Mouse (Mus musculus) spleen, adult 2 months (tissue): Measurements from ENCODE around the gene Rab11a. TPM values are rescaled to one million over a fixed set of nuclear protein-coding genes. Genes with fewer than 3 reads are reported as not detected.
"Not testable (repeated sequence)": the region's sequence is repeated elsewhere in the genome, so short reads cannot be mapped to it uniquely, and the experiment has no call there.

Experiments used
- DNase-seq, 2 experiments: peaks; one replicate each; pipeline versions ENCODE4 v3.0.0 to v3.0.0-alpha.2; 2012 to 2021; ENCODE audit warnings: low spot score in 2 of 2, low read depth in 1 of 2
- H3K27ac ChIP-seq: fragments of 200-500 bp; 2 replicates; pipeline ENCODE4 v1.5.1; 2012; ENCODE audit warnings: low read length, inconsistent platforms; ENCODE audit not compliant: insufficient read depth
- H3K27me3 ChIP-seq: fragments of 200-500 bp; 2 replicates; pipeline ENCODE4 v1.6.1; 2012; ENCODE audit warnings: mild to moderate bottlenecking, moderate library complexity, low read length, inconsistent platforms; ENCODE audit not compliant: control insufficient read depth, insufficient read depth
- H3K36me3 ChIP-seq: fragments of 200-500 bp; 2 replicates; pipeline ENCODE4 v1.6.1; 2012; ENCODE audit warnings: mild to moderate bottlenecking, low read length, inconsistent platforms; ENCODE audit not compliant: control insufficient read depth, insufficient read depth
- H3K4me1 ChIP-seq: fragments of 200-500 bp; 2 replicates; pipeline ENCODE4 v1.6.1; 2011; ENCODE audit warnings: inconsistent platforms; ENCODE audit not compliant: control insufficient read depth, insufficient read depth, insufficient read length
- H3K4me3 ChIP-seq: fragments of 200-500 bp; 2 replicates; pipeline ENCODE4 v1.5.1; 2011; ENCODE audit warnings: mild to moderate bottlenecking, inconsistent platforms; ENCODE audit not compliant: insufficient read depth, insufficient read length; ENCODE audit errors: extremely low read depth
- CTCF ChIP-seq: fragments of 200-500 bp; IDR thresholded peaks from 2 replicates; pipeline ENCODE4 v1.5.1; 2011; ENCODE audit warnings: mild to moderate bottlenecking, inconsistent platforms; ENCODE audit not compliant: insufficient read depth, insufficient read length, insufficient replicate concordance; ENCODE audit errors: extremely low read depth
- POLR2A ChIP-seq: fragments of 200-500 bp; IDR thresholded peaks from 2 replicates; pipeline ENCODE4 v1.6.1; 2011; ENCODE audit warnings: low read depth, low read length, inconsistent platforms
- WGBS: fragments of 180-500 bp; shearing (Covaris S2); methylation state at CpG from one replicate; pipeline ENCODE4 v1.1.7; 2018; 5-methylcytosine and 5-hydroxymethylcytosine counted together
- polyA plus RNA-seq: library from polyadenylated mRNA; depleted of rRNA; stranded (reverse); fragments of >200 nt; gene quantifications from 2 replicates; pipeline ENCODE4 v1.2.3, GENCODE M21; 2012

The Rab11a gene
- polyA plus RNA-seq, 1 experiment, result 38.4 TPM

- TF ChIP-seq POLR2A, result no peak
- TF ChIP-seq CTCF, result no peak
- 47% methylated on average over 6 of the region's 6 CpGs for WGBS
- Histone ChIP-seq H3K27ac (no peak overlapping the region), H3K27me3 (no peaks in the 10 kb centered on the region), H3K36me3 (no peaks in the 10 kb centered on the region), H3K4me1 (no peaks in the 10 kb centered on the region), H3K4me3 (no peak overlapping the region)
- no peak for DNase-seq
Measured at GRCm38 (mm10) chr9:64749314-64749713, 11.8 kb upstream of the Rab11a start.

GRCm38 (mm10) chr9:64747735-64748134 lies 10.2 kb upstream of the Rab11a start:
- Histone ChIP-seq H3K4me3 (no peak overlapping the region), H3K27me3 (no peaks in the 10 kb centered on the region), H3K4me1 (no peaks in the 10 kb centered on the region), H3K27ac (no peak overlapping the region), H3K36me3 (no peaks in the 10 kb centered on the region)
- no peak for DNase-seq
- 86% methylated on average over 4 of the region's 4 CpGs for WGBS
- TF ChIP-seq POLR2A, result no peak
- no peak for TF ChIP-seq CTCF

GRCm38 (mm10) chr9:64742453-64742852 lies 4.9 kb upstream of the Rab11a start:
- Histone ChIP-seq H3K27me3 (no peaks in the 10 kb centered on the region), H3K4me1 (no peaks in the 10 kb centered on the region; the same call in 1 of the 2 replicates), H3K27ac (no peak overlapping the region), H3K36me3 (no peaks in the 10 kb centered on the region), H3K4me3 (no peak overlapping the region)
- 24% methylated on average over 1 of the region's 1 CpGs for WGBS
- DNase-seq, result peak in 1 of 2 experiments; percentile 7
- TF ChIP-seq POLR2A (no peak), CTCF (no peak)

DNA sequence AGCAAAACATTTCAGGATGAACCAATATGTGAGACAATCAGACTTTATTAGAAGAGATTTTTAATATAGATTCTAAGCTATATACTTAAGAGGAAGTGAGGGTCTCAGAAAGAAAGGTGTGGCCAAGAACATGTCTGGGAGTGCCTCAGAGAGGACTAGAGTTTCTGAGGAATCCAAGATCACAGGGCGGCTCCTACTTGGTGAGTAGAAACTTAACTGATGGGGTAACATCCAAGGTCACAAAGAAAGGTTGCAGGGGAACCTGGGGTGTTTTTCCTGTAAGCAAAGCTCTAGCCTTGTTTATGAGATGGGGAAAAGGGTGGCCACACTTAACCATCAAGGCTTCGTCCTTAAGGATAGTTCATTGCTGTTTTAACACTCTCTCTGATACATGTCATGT lies 1.4 kb upstream of the Rab11a start:
- no peak overlapping the region for H3K4me3 ChIP-seq
- no peak overlapping the region for H3K27ac ChIP-seq
- H3K36me3 ChIP-seq, result no peaks in the 10 kb centered on the region
- TF ChIP-seq POLR2A (no peak), CTCF (no peak)
- WGBS, result 86% methylated on average over 2 of the region's 2 CpGs
- peaks cover 5% of the 10 kb centered on the region; the same call in 1 of the 2 replicates for H3K4me1 ChIP-seq
- DNase-seq, result no peak
- H3K27me3 ChIP-seq, result no peaks in the 10 kb centered on the region

GRCm38 (mm10) chr9:64736639-64737405 lies 736 bp downstream of the Rab11a start:
- peak in 1 of 2 experiments; percentile 5 for DNase-seq
- TF ChIP-seq CTCF (no peak), POLR2A (no peak)
- H3K4me3 ChIP-seq, result peak overlapping the region; percentile 94
- WGBS, result under 1% methylated on average over 33 of the region's 35 CpGs
- peak overlapping the region; percentile 93 for H3K27ac ChIP-seq
- H3K4me1 ChIP-seq, result peaks cover 5% of the 10 kb centered on the region; the same call in 1 of the 2 replicates
- no peaks in the 10 kb centered on the region for H3K27me3 ChIP-seq
- H3K36me3 ChIP-seq, result no peaks in the 10 kb centered on the region

GRCm38 (mm10) chr9:64736076-64736638 lies 1.4 kb downstream of the Rab11a start:
- WGBS, result 9% methylated on average over 9 of the region's 9 CpGs
- Histone ChIP-seq H3K27ac (peak overlapping the region; percentile 49), H3K27me3 (no peaks in the 10 kb centered on the region), H3K4me1 (peaks cover 5% of the 10 kb centered on the region; the same call in 1 of the 2 replicates), H3K36me3 (no peaks in the 10 kb centered on the region), H3K4me3 (peak overlapping the region; percentile 94)
- no peak for TF ChIP-seq POLR2A
- no peak for TF ChIP-seq CTCF
- no peak for DNase-seq

DNA sequence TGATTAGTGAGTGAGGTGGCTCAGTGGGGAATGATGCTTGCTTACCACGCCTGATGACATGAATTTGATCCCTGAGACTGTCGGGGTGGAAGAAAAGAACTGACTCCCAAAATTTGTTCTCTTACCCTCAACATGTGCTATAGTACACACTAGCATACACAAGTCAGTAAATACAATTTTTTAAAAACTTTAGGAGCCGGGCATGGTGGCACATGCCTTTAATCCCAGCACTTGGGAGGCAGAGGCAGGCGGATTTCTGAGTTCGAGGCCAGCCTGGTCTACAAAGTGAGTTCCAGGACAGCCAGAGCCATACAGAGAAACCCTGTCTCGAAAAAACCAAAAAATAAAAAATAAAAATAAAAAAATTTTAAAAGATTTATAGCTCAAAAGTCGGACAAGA lies 2.6 kb downstream of the Rab11a start:
- H3K27me3 ChIP-seq, DNase-seq, H3K4me3 ChIP-seq, H3K4me1 ChIP-seq, H3K27ac ChIP-seq, H3K36me3 ChIP-seq: not testable (repeated sequence)
- WGBS, result 90% methylated on average over 7 of the region's 7 CpGs
